Mouse (Mus musculus) hindbrain, postnatal 0 days (tissue): ENCODE measurements around the gene Otog. TPM values are rescaled to one million over a fixed set of nuclear protein-coding genes. Genes with fewer than 3 reads are reported as not detected.

Source experiments
- ATAC-seq: fragments of 200-750 bp; cut with Nextera tagmentation; 2 replicates; pipeline ENCODE4 v1.8.0; 2017; ENCODE audit warnings: mild to moderate bottlenecking, moderate TSS enrichment, moderate library complexity
- DNase-seq: peaks from one replicate; pipeline ENCODE4 v3.0.0-alpha.2; 2015; ENCODE audit warnings: low spot score
- H3K27ac ChIP-seq: fragments of 300-500 bp; sonication (generic); 2 replicates; pipeline ENCODE4 v1.5.1; 2014; ENCODE audit warnings: mild to moderate bottlenecking
- H3K27me3 ChIP-seq: fragments of 300-500 bp; sonication (generic); 2 replicates; pipeline ENCODE4 v1.6.1; 2014; ENCODE audit warnings: low read length, mixed read lengths; ENCODE audit not compliant: insufficient read depth
- H3K36me3 ChIP-seq: fragments of 300-500 bp; sonication (generic); 2 replicates; pipeline ENCODE4 v1.6.1; 2014; ENCODE audit warnings: low read length, mixed read lengths; ENCODE audit not compliant: insufficient read depth
- H3K4me1 ChIP-seq: fragments of 300-500 bp; sonication (generic); 2 replicates; pipeline ENCODE4 v1.6.1; 2014; ENCODE audit warnings: antibody characterized with exemption, low read length, mixed read lengths; ENCODE audit not compliant: insufficient read depth
- H3K4me2 ChIP-seq: fragments of 300-500 bp; sonication (generic); 2 replicates; pipeline ENCODE4 v1.6.1; 2014; ENCODE audit warnings: low read depth, mild to moderate bottlenecking, low read length, moderate library complexity, mixed read lengths
- H3K4me3 ChIP-seq: fragments of 300-500 bp; sonication (generic); 2 replicates; pipeline ENCODE4 v1.5.1; 2014; ENCODE audit warnings: low read length
- H3K9ac ChIP-seq: fragments of 300-500 bp; sonication (generic); replicated peaks from 2 replicates; pipeline ENCODE4 v1.6.1; 2014; ENCODE audit warnings: mild to moderate bottlenecking, low read length, moderate library complexity, mixed read lengths
- H3K9me3 ChIP-seq: fragments of 300-500 bp; sonication (generic); 2 replicates; pipeline ENCODE4 v1.6.1; 2016; ENCODE audit warnings: low read length, mixed read lengths
- CTCF ChIP-seq: IDR thresholded peaks from 2 replicates; pipeline ENCODE4 v1.5.1; 2016; ENCODE audit warnings: antibody characterized with exemption, control low read depth, low read depth
- WGBS: fragments of 180-500 bp; shearing (Covaris S2); extraction: QIAGEN DNeasy Blood & Tissue Kit; methylation state at CpG from one replicate; pipeline ENCODE4 v1.1.7; 2014; 5-methylcytosine and 5-hydroxymethylcytosine counted together
- polyA plus RNA-seq: library from polyadenylated mRNA; unstranded; fragments of >200 nt; fragmentation: Nextera tagmentation; extraction: Ambion mirVana; gene quantifications from 2 replicates; pipeline ENCODE4 v1.2.1, GENCODE M21; 2015
- total RNA-seq: library from RNA; depleted of rRNA; stranded (reverse); fragments of >200 nt; gene quantifications from 2 replicates; pipeline ENCODE4 v1.2.3, GENCODE M21; 2014

Otog gene
- total and polyA plus RNA-seq, 2 experiments from 2014 or later, result under 0.01 to 0.04 TPM

DNA sequence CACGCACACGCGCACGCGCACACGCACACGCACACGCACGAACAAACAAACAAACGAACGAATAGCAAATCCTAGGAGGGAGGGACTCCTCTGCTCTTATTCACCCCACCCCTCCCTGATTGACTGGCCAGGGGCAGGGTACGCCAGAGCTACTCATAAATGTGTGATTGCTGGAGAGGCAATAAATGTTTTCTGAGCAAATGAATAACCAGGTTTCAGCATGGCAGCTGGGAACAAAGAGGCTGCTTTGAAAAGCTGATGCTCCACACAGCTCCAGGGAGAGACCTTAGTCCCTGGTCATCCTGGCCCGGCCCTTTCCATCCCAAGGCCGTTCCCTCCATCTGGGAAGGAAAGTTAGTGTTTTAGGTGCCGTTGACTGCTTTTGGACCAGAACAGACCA is 4.4 kb upstream of the Otog start:
- no peak overlapping the region for H3K9ac ChIP-seq
- H3K4me1 ChIP-seq, result peaks cover 12% of the 10 kb centered on the region; the same call in 1 of the 2 replicates
- no peaks in the 10 kb centered on the region for H3K9me3 ChIP-seq
- no peak overlapping the region; the same call in 1 of the 2 replicates for H3K4me2 ChIP-seq
- no peak for TF ChIP-seq CTCF
- H3K4me3 ChIP-seq, result no peak overlapping the region
- DNase-seq (no peak), ATAC-seq (peak; percentile 36; the same call in 1 of the 2 replicates)
- WGBS, result 77% methylated on average over 15 of the region's 15 CpGs
- H3K27ac ChIP-seq, result 0 out of 2 replicates have a peak overlapping the region, but pooled peaks have one; percentile 15
- no peaks in the 10 kb centered on the region for H3K27me3 ChIP-seq
- no peaks in the 10 kb centered on the region for H3K36me3 ChIP-seq

DNA sequence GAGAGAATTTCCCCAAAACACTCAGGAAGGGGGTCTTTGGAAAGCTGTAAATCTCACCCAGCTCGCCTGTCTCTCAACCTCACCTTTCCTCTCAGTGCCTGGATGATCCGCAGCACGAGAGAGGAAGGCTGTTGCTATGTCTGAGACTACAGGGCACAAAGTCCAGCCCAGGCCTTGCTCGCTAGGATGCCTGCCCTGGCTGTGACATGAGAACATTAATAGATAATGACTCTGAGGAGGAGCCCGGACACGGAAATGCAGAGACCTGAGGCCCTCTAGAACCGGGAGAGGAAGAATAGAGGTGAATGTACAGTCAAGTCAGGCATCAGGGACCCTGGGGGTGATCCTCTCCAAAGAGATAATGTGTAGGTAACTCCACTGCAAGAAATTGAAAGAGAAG is 3.6 kb upstream of the Otog start:
- 68% methylated on average over 7 of the region's 7 CpGs for WGBS
- no peaks in the 10 kb centered on the region for H3K27me3 ChIP-seq
- DNase-seq, result no peak
- no peak overlapping the region for H3K4me3 ChIP-seq
- H3K4me1 ChIP-seq, result peaks cover 12% of the 10 kb centered on the region; the same call in 1 of the 2 replicates
- ATAC-seq, result no peak
- no peak for TF ChIP-seq CTCF
- H3K9me3 ChIP-seq, result no peaks in the 10 kb centered on the region
- no peak overlapping the region for H3K4me2 ChIP-seq
- no peaks in the 10 kb centered on the region for H3K36me3 ChIP-seq
- H3K27ac ChIP-seq, result no peak overlapping the region
- H3K9ac ChIP-seq, result no peak overlapping the region

DNA sequence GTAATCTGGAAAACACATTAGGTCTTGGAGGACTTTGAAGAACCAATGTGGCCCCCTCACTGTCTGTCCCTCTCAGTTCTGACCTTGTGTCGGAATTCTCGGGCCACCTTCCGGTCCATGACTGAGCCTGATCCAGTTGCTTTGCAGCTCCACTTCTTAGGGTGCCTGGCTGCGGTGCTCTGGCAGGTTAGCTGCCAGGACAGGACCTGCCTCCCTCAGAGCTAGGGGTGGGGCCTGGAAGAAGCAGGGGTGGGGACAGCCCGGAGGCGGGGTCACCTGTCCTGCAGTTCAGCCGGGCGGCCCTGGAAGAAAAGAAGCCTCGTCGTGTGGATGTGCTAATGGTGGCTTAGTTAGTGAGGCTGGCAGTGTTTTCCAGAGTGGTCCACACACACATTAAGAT is 2.4 kb upstream of the Otog start, which contains the start of gene Ush1c:
TSS of gene Ush1c (minus strand) at position 158 of the 400 bp plus-strand sequence.
- Histone ChIP-seq H3K36me3 (no peaks in the 10 kb centered on the region), H3K4me3 (no peak within 1 kb of the TSS), H3K9ac (no peak within 1 kb of the TSS), H3K4me1 (peaks cover 12% of the 10 kb centered on the region; the same call in 1 of the 2 replicates), H3K27me3 (no peaks in the 10 kb centered on the region), H3K9me3 (no peaks in the 10 kb centered on the region), H3K4me2 (no peak within 1 kb of the TSS), H3K27ac (no peak within 1 kb of the TSS)
- DNase-seq, result no peak
- ATAC-seq, result no peak
- no peak for TF ChIP-seq CTCF
- 42% methylated on average over 10 of the region's 10 CpGs for WGBS

DNA sequence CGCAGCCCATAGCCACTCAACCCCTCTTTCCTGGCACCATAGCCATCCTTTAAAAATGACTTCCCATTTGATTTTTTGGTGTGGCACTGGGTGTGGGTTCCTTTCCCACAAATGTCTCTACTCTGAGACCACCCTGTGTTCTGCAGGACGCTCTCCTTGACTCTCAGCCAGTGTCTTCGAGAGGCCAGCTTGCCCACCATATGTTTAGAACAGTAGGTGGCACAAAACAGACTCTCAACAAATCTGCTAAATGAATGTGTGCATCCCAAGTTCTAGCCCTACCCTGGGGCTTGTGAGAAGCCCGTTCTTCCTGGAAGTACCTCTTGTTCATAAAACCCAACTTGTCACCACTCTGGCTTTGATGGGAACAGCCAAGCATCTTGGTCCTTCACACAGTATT is 696 bp upstream of the Otog start:
- Histone ChIP-seq H3K9ac (no peak overlapping the region), H3K4me3 (no peak overlapping the region), H3K27me3 (no peaks in the 10 kb centered on the region), H3K27ac (no peak overlapping the region), H3K36me3 (no peaks in the 10 kb centered on the region), H3K4me1 (peaks cover 12% of the 10 kb centered on the region; the same call in 1 of the 2 replicates), H3K9me3 (no peaks in the 10 kb centered on the region), H3K4me2 (no peak overlapping the region)
- WGBS, result 68% methylated on average over 4 of the region's 4 CpGs
- no peak for ATAC-seq
- no peak for DNase-seq
- TF ChIP-seq CTCF, result no peak

DNA sequence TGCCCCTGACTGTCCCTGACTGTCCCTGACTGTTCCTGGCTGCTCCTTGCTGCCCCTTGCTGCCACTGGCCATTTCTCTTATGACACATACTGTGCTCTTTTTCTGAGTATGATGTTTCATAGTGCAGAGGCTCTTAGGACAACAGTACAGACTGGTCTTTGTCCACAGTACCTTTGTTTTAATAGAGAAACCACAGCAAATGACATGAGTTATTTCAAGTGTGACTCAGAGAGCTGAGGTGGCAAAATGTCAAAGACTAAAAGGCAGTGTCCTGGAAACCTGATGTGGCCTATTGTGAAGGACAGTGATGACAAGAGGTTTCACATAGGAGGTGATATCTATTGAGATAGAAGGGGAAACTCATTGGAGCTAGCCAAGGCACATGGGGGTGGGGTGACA is 6.1 kb downstream of the Otog start:
- Histone ChIP-seq H3K9ac (no peak overlapping the region), H3K36me3 (no peaks in the 10 kb centered on the region), H3K27ac (no peak overlapping the region), H3K4me1 (no peaks in the 10 kb centered on the region), H3K27me3 (no peaks in the 10 kb centered on the region), H3K4me3 (no peak overlapping the region), H3K9me3 (no peaks in the 10 kb centered on the region), H3K4me2 (no peak overlapping the region)
- no peak for ATAC-seq
- DNase-seq, result no peak
- TF ChIP-seq CTCF, result 0 out of 2 replicates have a peak, but pooled peaks have one; percentile 10

DNA sequence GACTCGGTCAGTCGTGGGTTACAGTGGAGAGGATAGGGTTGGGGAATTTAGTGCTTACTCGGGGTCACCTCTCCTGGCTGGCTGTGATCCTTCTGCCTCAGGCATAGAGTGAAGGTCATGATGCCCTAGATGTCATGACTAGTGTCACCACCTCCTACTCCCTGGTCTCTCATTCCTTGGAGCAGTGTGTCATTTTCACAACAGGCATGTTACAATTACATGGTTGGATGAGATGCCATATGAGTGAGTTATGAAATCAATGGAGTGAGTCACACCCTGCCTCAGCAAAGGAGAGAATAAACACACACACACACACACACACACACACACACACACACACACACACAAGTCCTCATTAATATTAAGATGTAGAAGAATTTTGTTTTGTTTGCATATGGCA is 6.8 kb downstream of the Otog start:
- no peak overlapping the region for H3K27ac ChIP-seq
- no peaks in the 10 kb centered on the region for H3K27me3 ChIP-seq
- no peak for TF ChIP-seq CTCF
- H3K4me2 ChIP-seq, result no peak overlapping the region
- DNase-seq (no peak), ATAC-seq (no peak)
- no peak overlapping the region for H3K9ac ChIP-seq
- H3K9me3 ChIP-seq, result no peaks in the 10 kb centered on the region
- 93% methylated on average over 3 of the region's 3 CpGs for WGBS
- H3K4me1 ChIP-seq, result no peaks in the 10 kb centered on the region
- H3K4me3 ChIP-seq, result no peak overlapping the region
- H3K36me3 ChIP-seq, result no peaks in the 10 kb centered on the region

DNA sequence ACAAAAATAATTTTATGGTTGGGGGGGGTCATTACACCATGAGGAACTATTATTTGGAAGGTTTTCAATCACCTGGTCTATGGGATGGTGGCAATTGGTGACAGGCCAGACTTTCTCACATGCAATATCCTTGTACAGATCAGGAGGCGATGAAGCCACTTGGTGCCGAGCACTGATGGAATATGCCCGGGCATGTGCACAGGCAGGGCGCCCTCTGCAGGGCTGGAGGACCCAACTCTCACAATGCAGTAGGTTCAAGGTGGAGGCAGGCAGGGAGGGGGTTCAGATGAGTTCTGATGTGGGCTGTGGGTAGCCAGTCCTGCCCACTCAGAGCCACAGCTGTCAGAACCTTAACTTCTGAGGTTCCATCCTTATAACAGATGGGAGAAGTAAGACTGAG is 11.1 kb downstream of the Otog start:
- TF ChIP-seq CTCF, result peak; percentile 39
- H3K36me3 ChIP-seq, result no peaks in the 10 kb centered on the region
- no peaks in the 10 kb centered on the region for H3K9me3 ChIP-seq
- H3K9ac ChIP-seq, result no peak overlapping the region
- no peak overlapping the region for H3K4me3 ChIP-seq
- WGBS, result 84% methylated on average over 4 of the region's 4 CpGs
- no peak for ATAC-seq
- H3K4me1 ChIP-seq, result no peaks in the 10 kb centered on the region
- no peak for DNase-seq
- H3K27me3 ChIP-seq, result no peaks in the 10 kb centered on the region
- H3K4me2 ChIP-seq, result no peak overlapping the region
- H3K27ac ChIP-seq, result no peak overlapping the region
